Mouse (Mus musculus) retina, adult 2 months (tissue): ENCODE measurements around the gene Lrrc61.
"Not testable (repeated sequence)": the region's sequence is repeated elsewhere in the genome, so short reads cannot be mapped to it uniquely, and the experiment has no call there.

Experiments used
- DNase-seq: peaks from one replicate; pipeline ENCODE4 v3.0.0-alpha.2; 2012; ENCODE audit warnings: low read depth, low spot score

Gene Lrrc61

DNA sequence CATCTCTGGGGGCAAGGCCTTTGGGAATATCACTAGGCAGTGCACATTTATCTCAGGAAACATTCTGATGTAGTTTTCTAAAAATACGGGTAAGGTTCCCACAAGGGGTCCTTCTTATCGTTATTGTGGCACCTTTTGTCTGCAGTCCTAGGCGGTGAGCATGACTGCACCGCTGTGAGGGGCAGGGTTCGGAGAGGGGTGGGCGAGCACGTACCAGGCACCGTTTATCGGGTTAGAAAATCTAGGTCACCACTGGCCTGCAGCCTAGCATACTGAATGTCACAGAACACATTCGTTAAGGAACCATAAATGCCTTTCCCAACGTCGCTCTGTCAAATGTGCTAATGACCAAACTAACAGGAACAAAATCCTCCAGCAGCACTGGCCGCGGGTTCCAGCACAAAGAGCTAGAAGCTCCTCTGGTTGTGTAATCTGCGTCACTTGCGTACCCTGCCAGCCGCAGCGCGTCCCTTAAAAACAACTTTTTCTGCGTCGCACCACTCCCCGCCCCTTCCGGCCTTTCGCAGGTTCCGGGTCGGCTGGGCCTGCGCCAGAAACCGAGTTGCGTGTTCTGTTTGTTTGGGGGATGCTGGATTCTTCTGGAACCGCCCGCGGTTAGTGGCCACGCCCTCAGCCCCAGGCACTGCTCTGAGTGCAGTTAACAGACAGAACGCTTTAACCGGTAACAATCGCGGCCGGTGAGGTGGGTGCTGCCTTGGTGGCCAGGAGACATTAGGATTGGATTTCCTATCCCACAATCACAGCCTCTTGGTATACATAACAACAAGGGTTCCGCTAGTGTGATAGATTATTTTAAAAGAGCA lies at the start of gene Lrrc61:
Gene Lrrc61, plus strand, starts transcription at position 517 of the 824 bp plus-strand sequence.
- peak; percentile 72 for DNase-seq

GRCm38 (mm10) chr6:48508087-48508486 lies 46.5 kb upstream of the Lrrc61 start:
- no peak for DNase-seq

DNA sequence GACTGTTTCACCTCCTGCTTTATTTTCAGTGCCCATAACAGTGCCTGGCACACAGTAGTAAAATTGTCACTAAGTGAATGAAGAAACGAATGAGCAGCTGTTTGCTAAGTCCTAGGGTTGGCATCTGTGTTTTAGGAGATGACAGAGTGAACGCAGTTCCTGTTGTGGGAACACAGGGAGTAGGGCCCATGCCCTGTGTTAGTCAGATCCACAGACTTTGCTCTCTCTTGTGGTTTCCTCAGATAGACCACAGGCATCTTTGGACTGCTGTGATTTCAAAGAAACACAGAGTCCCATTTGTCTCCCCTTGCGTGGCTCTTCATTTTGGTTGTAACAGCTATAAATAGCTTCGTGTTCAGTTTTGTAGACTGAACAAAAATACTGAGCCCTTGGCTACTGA lies 44.2 kb upstream of the Lrrc61 start:
- DNase-seq, result no peak

DNA sequence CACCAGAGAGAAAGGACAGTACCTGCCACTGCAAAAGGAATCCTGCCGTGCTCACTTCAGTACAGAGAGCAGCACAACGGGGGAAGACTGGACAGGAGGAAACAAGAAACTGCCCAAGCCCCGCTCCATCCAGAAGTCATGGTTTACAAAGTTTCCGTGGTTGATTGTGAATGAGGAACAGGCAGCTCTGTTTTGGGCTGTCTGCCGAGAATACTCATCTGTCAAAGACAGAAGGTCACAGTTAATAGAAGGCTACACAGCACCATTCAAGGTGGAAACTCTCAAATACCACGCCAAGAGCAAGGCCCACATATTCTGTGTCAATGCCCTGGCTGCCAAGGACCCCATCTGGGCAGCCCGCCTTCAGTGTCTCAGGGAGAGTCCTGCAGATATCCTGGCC lies 42.7 kb upstream of the Lrrc61 start:
- DNase-seq, result no peak

DNA sequence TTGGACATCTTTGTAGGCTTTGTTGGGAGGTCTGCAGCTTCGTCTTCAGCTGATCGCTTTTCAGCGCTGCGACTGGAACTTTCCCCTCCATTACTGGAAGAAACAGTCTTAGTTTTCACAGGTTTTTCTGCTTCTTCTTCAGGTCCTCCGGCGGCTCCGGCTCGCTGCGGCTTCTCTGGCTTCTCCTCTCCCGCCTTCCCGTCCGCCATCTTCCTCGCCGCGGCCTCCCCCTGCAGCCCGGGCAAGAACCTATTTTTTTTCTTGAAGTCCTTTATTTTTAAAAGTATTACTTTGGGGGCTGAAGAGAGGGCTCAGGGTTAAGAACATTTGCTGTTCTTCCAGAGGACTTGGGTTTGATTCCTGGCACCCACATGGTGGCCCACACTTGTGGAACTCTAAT lies 29.7 kb upstream of the Lrrc61 start:
- not testable (repeated sequence) for DNase-seq

DNA sequence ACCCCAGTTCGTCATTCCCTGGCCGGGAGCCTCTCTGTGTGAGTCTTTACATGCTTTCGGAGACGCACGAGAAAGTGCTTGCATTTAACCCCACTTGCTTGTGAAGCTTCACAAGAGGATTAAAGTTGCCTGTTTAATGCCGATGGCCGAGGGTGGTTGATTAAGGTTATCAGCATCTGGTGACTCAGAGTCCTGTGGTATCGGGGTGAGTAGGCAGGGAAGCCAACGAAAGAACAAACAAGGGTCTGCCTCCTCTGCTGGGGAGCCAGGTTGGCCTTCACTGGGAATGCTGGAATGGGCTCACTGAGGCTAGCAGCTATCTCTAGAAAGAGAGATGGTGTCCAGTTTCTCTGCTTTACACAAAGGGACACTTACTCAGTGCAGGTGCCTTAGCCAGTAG lies 26.7 kb upstream of the Lrrc61 start:
- no peak for DNase-seq

DNA sequence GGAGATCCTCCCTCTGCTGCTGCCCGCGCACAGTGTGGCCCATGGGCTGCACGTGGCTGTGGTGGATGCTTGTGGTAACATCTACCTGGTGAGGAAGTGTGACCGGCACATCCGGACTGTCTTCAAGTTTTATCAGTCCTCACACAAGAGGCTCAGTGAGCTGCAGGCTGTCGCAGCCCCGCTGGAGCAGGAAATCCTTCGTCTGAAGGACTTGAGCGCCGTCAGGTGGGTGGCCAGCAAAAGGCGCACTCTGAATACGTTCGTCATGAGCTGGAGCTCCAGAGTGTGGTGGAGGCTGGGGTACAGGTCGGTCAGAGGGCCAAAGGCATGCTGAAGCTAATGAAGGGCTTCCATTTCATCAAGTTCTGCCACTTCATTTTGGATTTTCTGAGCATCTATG lies 25.3 kb upstream of the Lrrc61 start:
- DNase-seq, result no peak

DNA sequence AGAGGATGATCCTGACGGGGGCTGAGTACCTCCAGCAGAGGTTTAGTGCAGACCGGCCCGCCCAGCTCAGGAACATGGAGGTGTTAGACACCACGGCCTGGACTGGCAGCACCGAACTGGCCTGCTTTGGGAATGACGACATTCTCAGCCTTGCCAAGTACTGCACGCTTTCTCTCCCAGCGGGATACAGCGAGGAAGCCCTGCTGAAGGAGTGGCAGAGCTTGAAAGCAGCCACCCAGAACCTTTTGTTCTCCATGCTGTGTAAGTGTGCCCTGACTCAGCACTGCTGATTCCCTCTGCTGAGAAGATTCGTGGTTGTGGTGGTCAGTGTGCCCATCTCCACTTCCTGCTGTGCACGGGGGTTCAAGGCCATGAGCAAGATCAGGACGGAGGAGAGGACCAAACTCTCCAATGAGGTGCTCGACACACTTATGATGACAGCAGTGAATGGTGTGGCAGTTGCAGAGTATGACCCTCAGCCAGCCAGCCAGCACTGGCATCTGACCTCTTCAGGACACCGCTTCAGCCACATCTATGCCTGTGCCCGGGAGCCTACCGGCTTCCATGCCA lies 24.6 kb upstream of the Lrrc61 start:
- no peak for DNase-seq

DNA sequence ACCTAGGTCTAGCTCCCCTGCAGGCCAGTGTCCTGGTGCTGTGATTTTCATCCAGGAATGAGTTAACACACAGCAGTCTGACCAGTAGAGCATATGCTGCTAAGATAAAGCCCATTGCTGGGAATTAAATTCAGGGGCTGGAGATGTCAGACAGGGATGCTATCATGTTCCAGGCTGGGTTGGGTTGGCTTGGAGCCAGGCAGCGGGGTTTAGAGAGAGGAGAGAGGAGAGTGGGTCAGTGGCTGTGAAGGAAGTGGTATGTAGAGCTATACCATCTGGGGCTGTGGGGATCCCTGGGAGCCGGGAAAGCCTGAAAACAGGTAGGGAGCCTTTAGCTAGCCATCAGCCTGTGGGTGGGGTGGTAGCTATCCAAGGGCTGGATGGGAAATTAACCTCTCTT lies 23.7 kb upstream of the Lrrc61 start:
- no peak for DNase-seq

GRCm38 (mm10) chr6:48533475-48533874 lies 21.1 kb upstream of the Lrrc61 start:
- DNase-seq, result no peak

DNA sequence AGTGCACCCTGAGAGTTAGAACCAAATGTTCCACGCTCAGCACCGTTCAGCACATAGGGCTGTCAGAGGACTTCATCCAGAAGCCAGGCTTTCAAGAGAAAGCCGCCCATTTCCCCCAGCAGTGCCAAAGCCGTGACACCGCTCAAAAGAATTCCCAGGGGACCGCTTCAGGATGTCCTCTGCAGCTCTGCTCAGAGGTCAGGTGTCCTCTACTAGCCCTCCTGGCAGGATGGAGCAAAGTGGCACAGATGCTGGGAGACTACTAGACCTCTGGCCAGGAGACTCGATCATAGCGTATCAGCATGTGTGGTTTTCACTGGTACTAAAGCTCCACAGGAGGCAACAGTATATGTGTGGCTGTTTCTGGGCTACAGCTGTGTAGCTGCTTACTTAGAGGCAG lies 19.7 kb upstream of the Lrrc61 start:
- DNase-seq, result no peak

DNA sequence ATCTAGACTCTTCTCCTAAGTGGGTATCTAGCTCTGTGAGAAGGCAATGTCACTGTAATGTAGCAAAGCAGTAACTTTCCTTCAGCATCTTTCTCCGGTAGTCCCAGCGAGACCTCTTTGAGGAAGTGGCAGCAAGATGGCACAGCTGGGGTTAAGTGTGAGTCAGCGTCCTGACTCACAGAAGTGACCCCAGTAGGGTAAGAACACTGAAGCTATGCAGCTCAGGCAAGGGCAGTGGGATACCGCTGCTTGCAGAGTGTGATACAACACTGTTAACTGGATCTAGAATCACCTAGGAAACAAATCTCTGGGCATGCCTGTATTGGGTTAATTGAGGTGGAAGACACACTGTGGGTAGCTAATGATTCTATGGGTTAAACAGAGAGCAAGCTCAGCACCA lies 18.5 kb upstream of the Lrrc61 start:
- no peak for DNase-seq

DNA sequence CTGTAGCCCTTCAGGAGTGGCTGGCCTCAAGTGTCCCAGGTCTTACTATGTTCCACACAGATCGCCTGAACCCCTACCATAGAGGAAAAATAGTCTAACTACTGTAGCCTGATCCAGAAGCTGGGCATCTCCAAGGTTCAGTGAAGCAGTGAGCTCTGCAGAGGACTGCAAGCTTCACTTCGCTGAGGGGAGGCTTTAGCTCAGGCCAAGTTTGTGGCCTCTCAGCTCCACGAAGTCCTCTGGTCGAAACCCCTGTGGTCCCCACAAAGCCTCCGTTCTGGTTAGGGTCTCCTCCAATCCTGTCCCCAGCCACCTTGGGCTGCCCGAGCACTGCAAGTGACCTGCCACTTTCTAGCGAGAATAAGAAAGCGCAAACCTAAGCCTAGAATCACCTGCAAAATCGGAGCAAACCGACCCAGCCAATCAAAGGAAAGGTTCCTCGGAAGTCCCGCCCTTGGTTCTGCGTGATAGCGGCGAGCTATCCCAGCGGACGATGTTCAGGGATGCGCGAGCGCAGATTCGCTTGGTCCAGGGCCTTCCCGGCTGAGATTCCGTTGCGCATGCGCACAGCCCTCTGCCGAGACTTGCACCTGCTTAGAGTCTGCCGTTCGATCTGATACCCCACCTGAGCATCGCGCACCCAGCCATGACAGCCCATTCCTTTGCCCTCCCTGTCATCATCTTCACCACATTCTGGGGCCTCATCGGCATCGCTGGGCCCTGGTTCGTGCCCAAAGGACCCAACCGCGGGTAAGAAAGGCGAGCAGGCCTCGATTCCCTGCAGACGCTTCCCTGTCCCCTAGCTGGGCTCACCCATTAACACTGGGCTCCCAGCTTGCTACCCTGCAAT lies 17.3 kb upstream of the Lrrc61 start, which contains the start of gene Atp6v0e2:
Gene Atp6v0e2, plus strand, starts transcription at position 511 of the 850 bp plus-strand sequence.
- peak; percentile 92 for DNase-seq

DNA sequence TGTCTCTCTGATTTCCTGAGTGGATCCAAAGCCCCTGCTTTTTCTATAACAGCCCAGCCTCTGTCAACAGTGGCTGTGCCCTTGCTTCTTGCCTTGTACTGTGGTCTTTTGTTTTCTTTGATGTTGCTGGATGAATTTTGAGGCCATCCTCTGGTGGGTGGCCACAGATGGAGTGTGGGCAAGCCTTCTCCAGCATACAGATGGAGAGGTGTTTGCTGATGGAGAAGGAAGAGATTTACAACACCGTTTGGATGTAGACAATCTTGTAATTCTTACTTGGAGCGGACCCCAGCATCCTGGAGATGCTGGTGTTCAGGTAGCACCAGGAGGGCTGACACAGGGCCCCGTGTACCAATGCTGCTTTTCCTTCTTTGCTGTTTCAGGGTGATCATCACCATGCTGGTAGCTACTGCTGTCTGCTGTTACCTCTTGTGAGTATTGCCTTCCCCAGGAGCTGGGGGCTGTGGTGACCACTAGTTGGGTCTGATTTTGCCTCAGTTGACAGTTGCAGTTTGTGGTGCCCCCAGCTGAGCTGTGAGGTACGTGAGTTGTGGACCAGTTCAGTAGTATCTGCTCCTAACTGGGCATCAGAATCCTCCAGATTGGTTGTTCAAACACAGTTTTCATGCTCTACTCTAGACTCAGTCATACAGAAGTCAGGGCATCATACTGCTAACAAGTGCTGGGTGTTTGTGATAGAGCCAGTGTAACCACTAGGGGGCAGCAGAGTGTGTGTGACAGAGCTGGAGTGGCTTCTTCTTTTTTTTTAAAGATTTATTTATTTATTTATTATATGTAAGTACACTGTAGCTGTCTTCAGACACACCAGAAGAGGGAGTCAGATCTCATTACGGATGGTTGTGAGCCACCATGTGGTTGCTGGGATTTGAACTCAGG lies 15.5 kb upstream of the Lrrc61 start:
- peak; percentile 67 for DNase-seq

GRCm38 (mm10) chr6:48539860-48540259 lies 14.7 kb upstream of the Lrrc61 start:
- DNase-seq, result no peak

DNA sequence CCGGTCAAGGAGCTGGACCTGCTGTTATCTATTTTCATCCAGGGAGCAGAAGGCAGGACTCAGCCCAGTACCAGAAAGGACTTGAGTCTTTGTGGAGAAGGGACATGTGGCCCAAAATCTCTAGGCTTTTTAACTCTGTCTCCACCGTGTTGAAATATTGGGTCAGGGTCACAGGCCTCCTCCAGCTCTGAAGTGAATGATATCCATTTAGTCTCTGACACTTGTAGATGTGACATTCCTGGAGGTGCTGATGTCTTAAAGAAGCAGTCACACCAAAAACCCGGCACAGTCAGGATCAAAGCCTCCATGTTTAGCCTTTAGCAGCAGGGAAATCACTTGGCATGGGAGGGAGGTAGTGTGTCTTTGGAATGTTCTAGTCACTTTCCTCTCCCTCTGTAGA lies 13.9 kb upstream of the Lrrc61 start:
- DNase-seq, result no peak

- no peak for DNase-seq
These were observed 12.8 kb upstream of the Lrrc61 start for GRCm38 (mm10) chr6:48541560-48542450.

DNA sequence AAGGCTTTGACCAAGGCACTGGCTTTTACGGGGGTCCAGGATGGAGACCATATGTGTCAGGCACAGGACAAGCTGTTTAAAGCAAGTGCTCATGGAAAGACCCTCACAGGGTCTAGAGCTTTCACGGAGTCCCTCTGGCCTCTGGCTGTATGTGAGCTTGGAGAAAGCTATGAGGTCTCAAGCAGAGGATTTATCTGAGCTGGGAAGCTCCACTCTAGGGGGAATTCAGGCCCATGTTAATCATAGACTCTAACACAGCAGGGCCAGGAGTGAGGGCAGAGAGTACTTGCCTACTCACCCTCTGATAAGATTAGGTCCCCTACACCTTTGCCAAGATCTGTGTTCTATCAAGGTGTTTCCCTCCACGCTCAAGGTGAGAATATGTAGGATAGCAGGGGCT lies 12.0 kb upstream of the Lrrc61 start:
- no peak for DNase-seq

DNA sequence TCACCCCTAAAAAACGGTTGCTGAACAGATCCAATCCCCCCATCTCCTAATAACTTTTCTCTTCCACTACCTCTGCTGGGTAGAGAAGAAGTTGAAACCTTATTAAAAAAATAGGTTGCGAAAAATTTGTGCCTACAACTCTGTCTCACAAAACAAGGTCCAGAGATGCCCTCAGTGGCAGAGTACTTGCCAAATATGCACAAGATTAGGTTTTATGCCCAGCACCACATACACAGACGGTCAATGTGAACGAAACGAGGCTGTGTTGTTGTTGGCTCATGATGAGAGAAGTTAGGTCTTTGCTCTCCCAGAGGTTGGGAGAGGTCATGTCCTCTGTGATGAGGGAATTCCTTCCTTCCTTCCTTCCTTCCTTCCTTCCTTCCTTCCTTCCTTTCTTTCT lies 9.3 kb upstream of the Lrrc61 start:
- no peak for DNase-seq

DNA sequence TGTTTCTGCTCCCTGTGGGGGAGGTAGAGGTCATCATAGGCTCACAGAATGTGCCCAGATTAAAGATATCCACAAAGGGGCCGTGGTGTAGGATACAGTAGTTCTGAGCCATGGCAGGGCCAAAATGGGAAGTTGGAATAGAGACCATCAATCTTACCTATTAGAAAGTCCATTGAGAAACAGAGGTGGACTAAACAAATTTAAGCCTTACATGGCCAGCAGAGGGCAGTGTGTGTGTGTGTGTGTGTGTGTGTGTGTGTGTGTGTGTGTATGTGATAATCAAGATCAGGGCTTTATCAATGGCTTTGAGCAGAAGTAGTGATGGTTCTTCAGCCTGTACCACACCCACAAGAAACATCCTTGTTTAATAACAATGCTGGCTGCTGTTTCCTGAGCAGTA lies 8.3 kb upstream of the Lrrc61 start:
- DNase-seq, result no peak
